Mouse (Mus musculus) NIH3T3 (cell line): Measurements from ENCODE around the gene Olfr73.
"Not testable (repeated sequence)": the region's sequence is repeated elsewhere in the genome, so short reads cannot be mapped to it uniquely, and the experiment has no call there.

Experiments
- DNase-seq: peaks from one replicate; pipeline ENCODE4 v3.0.0-alpha.2; 2012; ENCODE audit warnings: low read depth

Olfr73 gene

GRCm38 (mm10) chr2:88037599-88037998 is at the start of gene Olfr73:
Gene Olfr73 (minus strand): TSS chr2:88037699.
- no peak for DNase-seq

GRCm38 (mm10) chr2:88071730-88072129 is 34.2 kb upstream of the Olfr73 start, which contains the start of gene Olfr1163:
Gene Olfr1163 (minus strand): TSS chr2:88071830.
- no peak for DNase-seq

GRCm38 (mm10) chr2:88063587-88063986 is 26.1 kb upstream of the Olfr73 start:
- DNase-seq, result no peak

GRCm38 (mm10) chr2:88051029-88051428 is 13.5 kb upstream of the Olfr73 start, which contains the start of gene Olfr1162:
Gene Olfr1162 (minus strand): TSS chr2:88051129.
- no peak for DNase-seq

GRCm38 (mm10) chr2:88022474-88022873 is 15.0 kb downstream of the Olfr73 start, which contains the start of gene Olfr1161:
Gene Olfr1161 (plus strand): TSS chr2:88022774.
- DNase-seq, result not testable (repeated sequence)

GRCm38 (mm10) chr2:88007515-88008318 is 29.8 kb downstream of the Olfr73 start, which contains the start of gene Olfr1160:
Gene Olfr1160 (minus strand): TSS chr2:88008268.
- no peak for DNase-seq

GRCm38 (mm10) chr2:87989813-87990212 is 47.7 kb downstream of the Olfr73 start, which contains the start of gene Olfr1158:
Gene Olfr1158 (plus strand): TSS chr2:87990113.
- DNase-seq, result no peak
